In genomic region chr4:32190506-32190905, GRCm38 (mm10) we compare ENCODE assay signal across 18 mouse cellular contexts. TPM values are rescaled to one million over a fixed set of nuclear protein-coding genes. Genes with fewer than 3 reads are reported as not detected.
DNase-seq lines count a peak whose midpoint lies in the region; ATAC-seq lines count a peak whose summit lies in the region.
"Had no signal": no experiment of that assay in that cellular context is flagged by ENCODE, and none has a peak within 500 bp of the region (broad histone marks: within the 10 kb centered on the region; RNA-seq: fewer than 3 reads in every experiment).

No protein-coding gene starts in this region.

- H3K9me3 ChIP-seq in embryonic facial prominence, embryonic 11.5 days (replicated peaks; ENCODE audit: control insufficient read depth, low read length) = no peaks in the 10 kb centered on the region
- H3K9me3 ChIP-seq in embryonic facial prominence, embryonic 10.5 days = no peaks in the 10 kb centered on the region
- no peaks in the 10 kb centered on the region for H3K9me3 ChIP-seq in limb, embryonic 10.5 days (replicated peaks)
- H3K9me3 ChIP-seq: heart, embryonic 13.5 days; hindbrain, embryonic 15.5 days had no signal

- DNase-seq in embryonic facial prominence, embryonic 11.5 days (ENCODE audit: low spot score) = peak; percentile 59
- no peak for DNase-seq in embryonic facial prominence, embryonic 10.5 days (ENCODE audit: low spot score)
- peak; percentile 14 for DNase-seq in MN1 (ENCODE audit: low spot score)
- no peak for DNase-seq in limb, embryonic 10.5 days (ENCODE audit: low spot score)
- DNase-seq in heart, adult 8-10 months (ENCODE audit: low spot score) = no peak
- DNase-seq in ovary, postnatal 14 days (ENCODE audit: low spot score) = no peak
- no peak for DNase-seq in cerebellum, postnatal 25 days
- DNase-seq: adrenal gland, adult 2 months; adrenal gland, postnatal 25 days; cerebellum, adult 18-20 months; cerebellum, adult 9-11 months; embryo, embryonic 11 days; forebrain, postnatal 0 days; gastrocnemius, postnatal 14 days; heart, postnatal 36 days had no signal

- no peaks in the 10 kb centered on the region for H3K4me1 ChIP-seq in embryonic facial prominence, embryonic 11.5 days (ENCODE audit: control insufficient read depth, insufficient read depth, low read length)
- H3K4me1 ChIP-seq in embryonic facial prominence, embryonic 10.5 days = peaks cover 25% of the 10 kb centered on the region
- peaks cover 35% of the 10 kb centered on the region for H3K4me1 ChIP-seq in limb, embryonic 10.5 days
- H3K4me1 ChIP-seq: hindbrain, embryonic 15.5 days had no signal

- 48% methylated on average over 8 of the region's 8 CpGs for WGBS in embryonic facial prominence, embryonic 11.5 days
- WGBS in embryonic facial prominence, embryonic 10.5 days = 59% methylated on average over 8 of the region's 8 CpGs
- WGBS in limb, embryonic 10.5 days = 54% methylated on average over 8 of the region's 8 CpGs

- no peak overlapping the region for H3K9ac ChIP-seq in embryonic facial prominence, embryonic 11.5 days (replicated peaks; ENCODE audit: low read length)
- H3K9ac ChIP-seq: forebrain, postnatal 0 days; heart, embryonic 13.5 days; hindbrain, embryonic 15.5 days had no signal

- ATAC-seq in embryonic facial prominence, embryonic 11.5 days (replicated peaks; ENCODE audit: insufficient number of reproducible peaks, low FRiP score, low TSS enrichment, low read depth) = no peak
- ATAC-seq: forebrain, postnatal 0 days; intestine, embryonic 16.5 days had no signal

- H3K4me2 ChIP-seq in embryonic facial prominence, embryonic 11.5 days (ENCODE audit: low read depth, low read length) = no peak overlapping the region
- H3K4me2 ChIP-seq: heart, embryonic 13.5 days; hindbrain, embryonic 15.5 days had no signal

- H3K27ac ChIP-seq in embryonic facial prominence, embryonic 11.5 days (replicated peaks; ENCODE audit: low read depth, low read length) = no peak overlapping the region
- no peak overlapping the region for H3K27ac ChIP-seq in embryonic facial prominence, embryonic 10.5 days (replicated peaks)
- H3K27ac ChIP-seq in limb, embryonic 10.5 days = peak overlapping the region; percentile 50
- H3K27ac ChIP-seq: heart, embryonic 13.5 days; hindbrain, embryonic 15.5 days had no signal

- H3K4me3 ChIP-seq in embryonic facial prominence, embryonic 11.5 days (ENCODE audit: low read depth, low read length) = no peak overlapping the region
- H3K4me3 ChIP-seq in embryonic facial prominence, embryonic 10.5 days = no peak overlapping the region
- H3K4me3 ChIP-seq in limb, embryonic 10.5 days = no peak overlapping the region
- H3K4me3 ChIP-seq: heart, embryonic 13.5 days; hindbrain, embryonic 15.5 days had no signal

- H3K27me3 ChIP-seq in embryonic facial prominence, embryonic 11.5 days (ENCODE audit: control insufficient read depth, insufficient read depth, low read length) = no peaks in the 10 kb centered on the region
- H3K27me3 ChIP-seq in embryonic facial prominence, embryonic 10.5 days (replicated peaks; ENCODE audit: low read depth, poor library complexity, severe bottlenecking) = peaks cover 13% of the 10 kb centered on the region
- no peaks in the 10 kb centered on the region for H3K27me3 ChIP-seq in limb, embryonic 10.5 days (ENCODE audit: low read depth, poor library complexity, severe bottlenecking)
- H3K27me3 ChIP-seq: hindbrain, embryonic 15.5 days had no signal

- H3K36me3 ChIP-seq in embryonic facial prominence, embryonic 11.5 days (replicated peaks; ENCODE audit: control insufficient read depth, insufficient read depth, low read depth, low read length) = no peaks in the 10 kb centered on the region
- H3K36me3 ChIP-seq in embryonic facial prominence, embryonic 10.5 days (replicated peaks) = no peaks in the 10 kb centered on the region
- H3K36me3 ChIP-seq in limb, embryonic 10.5 days = no peaks in the 10 kb centered on the region
- H3K36me3 ChIP-seq: heart, embryonic 13.5 days; hindbrain, embryonic 15.5 days had no signal

RNA-seq across cellular contexts. Expression of gene Bach2, which starts 48.1 kb away (rescaled TPM):
- 11.0 and 11.5 TPM in 2 replicates for polyA plus RNA-seq in embryonic facial prominence, embryonic 11.5 days (2014; fragmentation: Nextera tagmentation; extraction: Ambion mirVana)
- 12.2 and 12.4 TPM in 2 replicates for polyA plus RNA-seq in embryonic facial prominence, embryonic 10.5 days (2016; fragmentation: Nextera tagmentation; extraction: Ambion mirVana)
- 23.0 and 23.5 TPM in 2 replicates for polyA plus RNA-seq in limb, embryonic 10.5 days (2016; fragmentation: Nextera tagmentation; extraction: Ambion mirVana)
- 1 to 10 TPM; 2.4 to 6.9 (median 4.2) TPM for total RNA-seq in heart, adult 8-10 months (2022)

Comparison
In these comparisons a context has a peak if more than half of its experiments do, and no peak if none do; other contexts are left out.
1. DNase-seq: peak in embryonic facial prominence, embryonic 11.5 days (single experiment) and MN1 (single experiment); none in embryonic facial prominence, embryonic 10.5 days (single experiment), limb, embryonic 10.5 days (single experiment), heart, adult 8-10 months (single experiment), ovary, postnatal 14 days (single experiment) and cerebellum, postnatal 25 days (0 of 2).